Mouse (Mus musculus) bone marrow macrophage, adult 2 months (primary cell): ENCODE results near the gene Snrpd3.

Source experiments
- CTCF ChIP-seq: IDR thresholded peaks from 2 replicates; pipeline ENCODE4 v1.5.1; 2012; ENCODE audit warnings: low read depth, mild to moderate bottlenecking, low read length, moderate library complexity
- POLR2A ChIP-seq: IDR thresholded peaks from 2 replicates; pipeline ENCODE4 v1.6.1; 2012; ENCODE audit warnings: mild to moderate bottlenecking, low read depth, low read length, borderline replicate concordance

DNA sequence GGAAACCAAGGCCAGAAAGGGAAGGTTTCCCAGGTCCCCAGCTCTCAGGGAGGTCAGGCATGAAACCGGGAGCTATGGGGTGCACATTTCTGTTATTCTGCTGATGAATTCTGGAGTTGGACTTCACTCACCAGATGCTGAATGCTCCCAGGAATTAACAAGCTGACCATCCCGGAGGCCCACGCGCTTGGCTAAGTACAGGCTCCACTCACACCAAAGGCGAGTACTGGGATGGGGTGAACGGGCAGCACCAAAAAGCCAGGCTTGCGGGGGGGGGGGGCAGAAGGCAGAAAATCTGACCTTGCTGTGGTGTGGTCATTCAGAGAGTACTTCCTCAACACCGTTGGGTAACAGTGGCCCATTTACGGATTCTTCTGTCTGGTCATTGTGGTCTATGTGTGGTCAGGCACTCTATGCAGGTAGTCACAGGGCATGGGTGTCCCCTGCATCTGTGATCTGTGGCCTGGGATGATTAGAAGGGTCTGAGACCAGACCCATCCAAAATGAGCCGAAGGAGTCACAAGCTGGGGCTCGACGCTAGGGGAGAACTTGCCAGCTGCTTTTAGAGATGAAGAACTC, 47.4 kb downstream of the Snrpd3 start:
- TF ChIP-seq POLR2A (no peak), CTCF (no peak)
